Mouse (Mus musculus) lung, embryonic 14.5 days (tissue): ENCODE results near the gene Gm13199. TPM values are rescaled to one million over a fixed set of nuclear protein-coding genes. Genes with fewer than 3 reads are reported as not detected.

ENCODE experiments used
- ATAC-seq: fragments of 200-750 bp; cut with Nextera tagmentation; 2 replicates; pipeline ENCODE4 v1.8.0; 2017; ENCODE audit warnings: mild to moderate bottlenecking, moderate TSS enrichment, moderate library complexity; ENCODE audit not compliant: insufficient read depth
- DNase-seq: peaks from one replicate; pipeline ENCODE4 v3.0.0-alpha.2; 2015
- H3K27ac ChIP-seq: fragments of 300-500 bp; sonication (generic); 2 replicates; pipeline ENCODE4 v1.5.1; 2014; ENCODE audit warnings: low read depth, mild to moderate bottlenecking, moderate library complexity
- H3K27me3 ChIP-seq: fragments of 300-500 bp; sonication (generic); 2 replicates; pipeline ENCODE4 v1.6.1; 2014; ENCODE audit warnings: low read length, control low read depth; ENCODE audit not compliant: insufficient read depth
- H3K36me3 ChIP-seq: fragments of 300-500 bp; sonication (generic); 2 replicates; pipeline ENCODE4 v1.6.1; 2014; ENCODE audit warnings: control low read depth; ENCODE audit not compliant: insufficient read depth
- H3K4me1 ChIP-seq: fragments of 300-500 bp; sonication (generic); 2 replicates; pipeline ENCODE4 v1.6.1; 2014; ENCODE audit warnings: antibody characterized with exemption, control low read depth; ENCODE audit not compliant: insufficient read depth
- H3K4me2 ChIP-seq: fragments of 300-500 bp; sonication (generic); 2 replicates; pipeline ENCODE4 v1.6.1; 2014; ENCODE audit warnings: mild to moderate bottlenecking
- H3K4me3 ChIP-seq: fragments of 300-500 bp; sonication (generic); 2 replicates; pipeline ENCODE4 v1.5.1; 2014; ENCODE audit warnings: low read depth, low read length
- H3K9ac ChIP-seq: fragments of 300-500 bp; sonication (generic); 2 replicates; pipeline ENCODE4 v1.6.1; 2014
- H3K9me3 ChIP-seq: fragments of 300-500 bp; sonication (generic); 2 replicates; pipeline ENCODE4 v1.6.1; 2016; ENCODE audit warnings: low read depth, low read length, control low read depth
- CTCF ChIP-seq: IDR thresholded peaks from 2 replicates; pipeline ENCODE4 v1.5.1; 2016; ENCODE audit warnings: antibody characterized with exemption, low read depth
- WGBS: fragments of 180-500 bp; shearing (Covaris S2); extraction: QIAGEN DNeasy Blood & Tissue Kit; methylation state at CpG from one replicate; pipeline ENCODE4 v1.1.7; 2014; 5-methylcytosine and 5-hydroxymethylcytosine counted together
- polyA plus RNA-seq: library from polyadenylated mRNA; unstranded; fragments of >200 nt; fragmentation: Nextera tagmentation; extraction: Ambion mirVana; gene quantifications from 2 replicates; pipeline ENCODE4 v1.2.1, GENCODE M21; 2014

Gene Gm13199
- polyA plus RNA-seq, 1 experiment from 2014 or later = 2.1 TPM

GRCm38 (mm10) chr2:5821264-5821663 lies 41.5 kb downstream of the Gm13199 start:
- TF ChIP-seq CTCF = no peak
- peaks cover 71% of the 10 kb centered on the region for H3K36me3 ChIP-seq

More at GRCm38 (mm10) chr2:5821264-5821663, 41.5 kb downstream of the Gm13199 start:
- Histone ChIP-seq H3K4me3 (no peak overlapping the region), H3K4me1 (no peaks in the 10 kb centered on the region), H3K4me2 (no peak overlapping the region), H3K9ac (no peak overlapping the region), H3K27me3 (no peaks in the 10 kb centered on the region), H3K9me3 (no peaks in the 10 kb centered on the region), H3K27ac (no peak overlapping the region)
- DNase-seq = no peak
- WGBS = 89% methylated on average over 10 of the region's 10 CpGs
- ATAC-seq = no peak

Other genes with a start within 250 kb of the Gm13199 start
- gene Camk1d, start 148.4 kb downstream of the Gm13199 start, polyA plus RNA-seq = 2.9 and 3.0 TPM in 2 replicates
- 83.0 and 83.9 TPM in 2 replicates for gene Nudt5, start 17.9 kb downstream of the Gm13199 start, polyA plus RNA-seq
- 290 and 295 TPM in 2 replicates for gene Cdc123, start 17.8 kb downstream of the Gm13199 start, polyA plus RNA-seq
- gene Sec61a2, start 32.5 kb upstream of the Gm13199 start, polyA plus RNA-seq = 72.6 and 74.0 TPM in 2 replicates
- gene Dhtkd1, start 79.9 kb upstream of the Gm13199 start, polyA plus RNA-seq = 3.5 and 3.8 TPM in 2 replicates
- gene Upf2, start 88.5 kb upstream of the Gm13199 start, polyA plus RNA-seq = 11.6 and 11.7 TPM in 2 replicates